Mouse (Mus musculus) testis, postnatal 10 days (tissue): ENCODE measurements around the gene A330070K13Rik.

ENCODE experiments used
- DNase-seq: peaks from one replicate; pipeline ENCODE4 v3.0.0; 2021; ENCODE audit warnings: low spot score

The A330070K13Rik gene

GRCm38 (mm10) chr5:130329889-130330288 is 54.5 kb downstream of the A330070K13Rik start:
- DNase-seq: no peak
